Mouse (Mus musculus): ENCODE results near the gene Phf5a. TPM values are rescaled to one million over a fixed set of nuclear protein-coding genes. Genes with fewer than 3 reads are reported as not detected.

Gene Phf5a
- total RNA-seq, 2 experiments from 2014 or later = 34.0 to 65.3 TPM

GRCm38 (mm10) chr15:81886795-81887550 is 15.3 kb upstream of the Phf5a start:
- ATAC-seq (ENCODE audit: poor library complexity, severe bottlenecking) = no peak

- no peak for ATAC-seq (ENCODE audit: poor library complexity, severe bottlenecking)
Measured at GRCm38 (mm10) chr15:81885418-81885934, 13.8 kb upstream of the Phf5a start.

- ATAC-seq (ENCODE audit: poor library complexity, severe bottlenecking) = no peak
Measured at GRCm38 (mm10) chr15:81882348-81882747, 10.6 kb upstream of the Phf5a start.

- ATAC-seq (ENCODE audit: poor library complexity, severe bottlenecking) = no peak
Measured at GRCm38 (mm10) chr15:81879531-81880401, 8.1 kb upstream of the Phf5a start.

GRCm38 (mm10) chr15:81872262-81873136 is 788 bp upstream of the Phf5a start, which contains the start of gene Aco2:
Gene Aco2 (plus strand): TSS chr15:81872309.
- ATAC-seq (ENCODE audit: poor library complexity, severe bottlenecking) = peak; percentile 96

GRCm38 (mm10) chr15:81869985-81870384 is 1.7 kb downstream of the Phf5a start:
- no peak for ATAC-seq (ENCODE audit: poor library complexity, severe bottlenecking)

GRCm38 (mm10) chr15:81864238-81864637 is 7.5 kb downstream of the Phf5a start:
- no peak for ATAC-seq (ENCODE audit: poor library complexity, severe bottlenecking)

- no peak for ATAC-seq (ENCODE audit: poor library complexity, severe bottlenecking)
Measured at GRCm38 (mm10) chr15:81860471-81861135, 11.1 kb downstream of the Phf5a start.

- peak; percentile 55 for ATAC-seq (ENCODE audit: poor library complexity, severe bottlenecking)
Measured at GRCm38 (mm10) chr15:81859330-81860255, 12.1 kb downstream of the Phf5a start.

- peak; percentile 19 for ATAC-seq (ENCODE audit: poor library complexity, severe bottlenecking)
Measured at GRCm38 (mm10) chr15:81858517-81859329, 13.0 kb downstream of the Phf5a start, which contains the start of gene Tob2. Gene Tob2 (minus strand): TSS chr15:81858796.

- peak; percentile 65 for ATAC-seq (ENCODE audit: poor library complexity, severe bottlenecking)
Measured at GRCm38 (mm10) chr15:81858138-81858516, 13.6 kb downstream of the Phf5a start.

GRCm38 (mm10) chr15:81857724-81858116 is 14.0 kb downstream of the Phf5a start:
- ATAC-seq (ENCODE audit: poor library complexity, severe bottlenecking) = peak; percentile 4

GRCm38 (mm10) chr15:81856938-81857723 is 14.6 kb downstream of the Phf5a start:
- no peak for ATAC-seq (ENCODE audit: poor library complexity, severe bottlenecking)

GRCm38 (mm10) chr15:81856030-81856790 is 15.5 kb downstream of the Phf5a start:
- ATAC-seq (ENCODE audit: poor library complexity, severe bottlenecking) = peak; percentile 59

GRCm38 (mm10) chr15:81853081-81853480 is 18.6 kb downstream of the Phf5a start:
- no peak for ATAC-seq (ENCODE audit: poor library complexity, severe bottlenecking)

- ATAC-seq (ENCODE audit: poor library complexity, severe bottlenecking) = no peak
Measured at GRCm38 (mm10) chr15:81852411-81853000, 19.2 kb downstream of the Phf5a start.
